12 mouse cellular contexts compared by ENCODE assay signal in the genomic region with DNA sequence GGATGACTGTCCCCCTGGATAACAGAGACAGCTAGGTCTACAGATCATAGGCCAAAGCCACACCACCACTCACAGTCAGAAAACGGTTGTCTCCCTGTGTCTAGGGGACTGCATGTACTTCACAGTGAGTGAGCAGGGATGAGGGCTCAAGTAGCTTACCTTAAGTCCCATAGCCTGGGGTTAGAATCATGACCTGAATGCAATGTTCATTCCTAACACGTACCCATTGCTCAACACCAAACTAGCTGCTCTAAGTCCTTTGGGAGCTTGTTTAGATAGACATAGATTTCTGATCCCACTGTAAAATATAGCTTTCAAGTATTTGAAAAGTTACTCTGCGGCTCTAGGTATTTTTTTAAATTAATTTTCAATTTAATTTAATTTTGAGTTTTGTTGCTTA.
"Had no signal": no experiment of that assay in that cellular context is flagged by ENCODE, and none has a peak within 500 bp of the region (broad histone marks: within the 10 kb centered on the region; RNA-seq: fewer than 3 reads in every experiment).

No protein-coding gene starts in this region.

- DNase-seq: retina, postnatal 1 day; right cerebral cortex, adult 18-20 months; right cerebral cortex, postnatal 14 days; right cerebral cortex, postnatal 25 days; right cerebral cortex, postnatal 4 days; spleen, adult 18-20 months; thymus, adult 18-20 months; thymus, adult 2 months; thymus, postnatal 14 days; thymus, postnatal 25 days; thymus, postnatal 36 days; thymus, postnatal 4 days had no signal
